Mouse (Mus musculus) layer of hippocampus, postnatal 10 days (tissue): ENCODE results near the gene Serpinb7. TPM values are rescaled to one million over a fixed set of nuclear protein-coding genes. Genes with fewer than 3 reads are reported as not detected.

ENCODE experiments used
- DNase-seq, 2 experiments: peaks; one replicate each; pipeline ENCODE4 v3.0.0; 2021; ENCODE audit warnings: low spot score in 2 of 2
- long read RNA-seq: library from polyadenylated mRNA; stranded (forward); transcript quantifications from one replicate; pipeline ENCODE4 v2.0.0, GENCODE M21; 2023
- total RNA-seq, 2 experiments: library from RNA; stranded (reverse); gene quantifications; 2 replicates each; pipeline ENCODE4 v1.2.3; 2021

The Serpinb7 gene
- total RNA-seq, result not detected
- long read RNA-seq, result 0 reads

DNA sequence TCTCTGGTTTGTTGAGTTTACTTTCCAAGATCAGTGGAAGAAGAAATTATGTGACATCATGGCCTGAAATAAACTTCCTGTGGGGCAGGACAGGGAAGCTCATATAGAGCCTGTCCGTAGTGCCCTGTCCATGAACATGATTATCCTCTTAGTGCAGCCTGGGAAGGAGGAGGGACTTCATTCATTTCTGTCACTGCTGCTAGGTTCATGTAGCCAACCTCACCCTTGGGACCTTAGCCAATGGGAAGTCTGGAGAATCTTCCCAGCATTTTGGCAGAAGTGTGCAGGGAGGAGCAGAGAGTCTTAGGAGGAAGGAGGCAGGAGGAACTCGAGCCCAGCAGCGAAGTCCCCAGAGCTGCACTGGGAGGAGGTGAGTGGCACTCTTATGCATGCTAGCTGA is at the start of gene Serpinb7:
Gene Serpinb7 (plus strand): TSS at position 301 of the 400 bp plus-strand sequence.
- no peak for DNase-seq

DNA sequence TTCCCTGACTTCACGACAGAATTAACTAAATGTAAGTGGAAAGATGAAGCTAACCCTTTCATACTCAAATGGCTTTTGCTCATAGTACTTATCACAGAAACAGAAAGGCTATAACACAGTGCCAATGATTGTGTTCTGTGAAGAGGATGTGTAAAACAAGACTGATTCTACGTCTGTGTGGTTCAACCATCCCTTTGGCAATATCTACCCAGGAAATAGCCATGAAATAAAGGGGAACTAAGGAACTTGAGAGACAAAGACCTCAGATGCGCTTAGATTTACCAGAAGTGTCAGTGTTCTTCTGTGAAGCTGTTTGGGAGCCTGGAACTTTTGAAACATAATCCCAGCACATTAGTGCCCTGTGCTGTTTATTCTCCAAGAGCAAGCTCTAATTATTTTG is 49.1 kb upstream of the Serpinb7 start:
- no peak for DNase-seq

DNA sequence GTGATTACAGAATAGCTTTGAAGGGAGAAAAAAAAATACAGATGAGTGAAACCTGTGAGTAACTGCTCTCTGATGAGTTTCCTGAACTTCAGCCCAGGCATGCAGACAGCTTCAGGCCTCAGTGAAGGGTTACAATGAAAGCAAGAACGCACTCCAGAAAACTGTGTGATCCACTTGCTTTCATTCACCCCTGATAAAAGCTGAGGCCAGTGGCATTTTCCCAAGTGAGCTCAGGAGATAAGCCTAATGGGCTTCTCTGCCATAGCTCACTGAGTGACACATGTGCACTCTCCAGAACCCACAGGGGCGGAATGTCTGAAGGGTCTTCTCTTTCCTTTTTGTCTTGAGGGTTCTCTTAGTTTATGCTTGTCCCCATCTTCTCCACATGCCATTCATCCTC is 48.3 kb upstream of the Serpinb7 start:
- DNase-seq, result no peak

DNA sequence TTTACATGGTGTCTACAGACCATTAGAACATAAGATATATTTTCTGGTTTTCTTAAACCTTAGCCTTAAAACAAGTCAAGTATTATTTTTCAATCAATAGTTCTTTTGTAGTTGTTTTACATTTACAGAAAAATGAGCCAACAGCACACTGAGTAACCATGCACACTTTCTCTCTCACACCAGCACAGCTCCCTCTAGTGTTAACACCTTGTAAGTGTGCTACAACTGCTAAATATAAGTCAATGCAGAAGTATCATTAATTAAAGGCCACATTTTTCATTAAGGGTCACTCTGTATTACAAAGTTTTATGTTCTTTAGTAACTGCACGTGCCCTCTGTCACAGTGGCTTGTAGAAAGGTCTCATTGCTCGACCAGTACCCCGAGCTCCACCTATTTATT is 46.4 kb upstream of the Serpinb7 start:
- DNase-seq, result no peak

DNA sequence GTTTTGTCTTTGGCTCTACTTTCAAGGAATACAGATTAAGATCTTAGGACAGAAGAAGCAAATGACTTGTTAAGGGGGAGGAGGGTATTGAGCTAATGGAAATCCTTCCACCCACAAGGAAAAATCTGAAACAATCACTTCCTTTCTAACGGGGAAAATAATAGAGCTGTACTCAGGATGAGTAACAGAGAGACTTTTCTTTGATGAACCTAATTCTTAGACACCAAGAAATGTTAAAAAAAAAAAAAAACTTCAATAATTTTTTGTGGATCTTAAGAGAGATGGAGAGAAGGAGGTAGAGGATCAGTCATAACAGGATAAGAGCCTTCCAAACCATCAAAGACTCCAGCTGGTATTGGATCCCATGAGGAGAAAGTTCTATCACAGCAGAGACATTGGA is 38.6 kb upstream of the Serpinb7 start, which contains the start of gene Serpinb11:
Gene Serpinb11 (plus strand): TSS at position 301 of the 400 bp plus-strand sequence.
- DNase-seq, result no peak

DNA sequence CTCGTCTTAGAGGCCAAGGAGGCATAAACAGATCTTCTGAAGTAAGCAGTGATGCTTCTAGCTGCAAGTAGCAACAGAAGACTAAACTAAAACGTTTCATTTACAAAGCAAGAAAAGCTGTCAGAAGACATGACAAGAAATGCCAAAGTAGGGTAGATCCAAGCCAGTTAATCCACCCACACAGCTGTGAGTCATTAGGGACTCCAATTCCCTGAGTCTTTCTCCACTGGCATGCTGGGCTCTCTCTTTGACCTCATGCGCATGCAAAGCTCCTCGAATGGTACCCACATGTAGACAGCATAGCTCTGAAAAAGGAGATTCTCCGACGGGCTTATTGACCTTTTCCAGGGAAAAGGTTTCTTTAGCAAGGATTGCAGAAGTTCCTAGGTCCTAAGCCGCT is 33.5 kb upstream of the Serpinb7 start:
- no peak for DNase-seq

DNA sequence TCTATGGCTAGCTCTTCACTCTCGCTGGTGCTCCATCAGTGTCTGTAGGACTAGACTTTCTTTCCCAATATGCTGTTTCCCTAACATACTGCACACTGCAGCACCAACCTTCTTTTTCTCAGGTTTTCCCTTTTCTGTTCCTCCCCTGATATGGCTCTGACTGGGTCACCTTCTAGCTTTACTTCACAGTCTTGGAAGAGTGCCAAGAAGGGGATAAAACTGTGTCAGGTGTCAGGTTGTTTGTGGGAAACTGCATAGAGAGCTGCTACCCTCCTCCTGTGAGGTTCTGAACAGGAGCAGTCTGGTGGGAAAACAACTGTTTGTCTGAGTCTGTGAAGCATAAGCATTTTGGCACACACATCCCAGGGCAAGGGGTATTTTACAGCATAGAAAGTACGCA is 30.5 kb upstream of the Serpinb7 start:
- no peak for DNase-seq

DNA sequence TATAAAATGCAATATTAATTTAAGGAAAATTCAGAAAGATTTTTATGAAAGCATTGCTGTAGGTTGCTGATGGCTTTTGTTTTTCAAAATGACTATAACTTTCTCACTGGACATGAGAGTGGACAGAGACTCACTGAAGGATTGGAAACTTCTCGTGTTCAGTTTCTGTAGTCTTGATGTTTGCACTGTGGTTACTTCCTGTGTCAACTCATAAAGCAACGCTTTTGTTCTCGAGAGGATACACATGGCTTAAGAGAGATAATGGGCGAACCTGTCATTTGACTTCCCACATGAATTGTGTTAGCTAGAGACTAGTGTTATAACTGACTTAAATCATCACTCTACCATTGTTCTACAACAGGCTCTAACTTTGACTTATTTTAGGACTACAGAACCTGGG is 22.5 kb upstream of the Serpinb7 start:
- no peak for DNase-seq

DNA sequence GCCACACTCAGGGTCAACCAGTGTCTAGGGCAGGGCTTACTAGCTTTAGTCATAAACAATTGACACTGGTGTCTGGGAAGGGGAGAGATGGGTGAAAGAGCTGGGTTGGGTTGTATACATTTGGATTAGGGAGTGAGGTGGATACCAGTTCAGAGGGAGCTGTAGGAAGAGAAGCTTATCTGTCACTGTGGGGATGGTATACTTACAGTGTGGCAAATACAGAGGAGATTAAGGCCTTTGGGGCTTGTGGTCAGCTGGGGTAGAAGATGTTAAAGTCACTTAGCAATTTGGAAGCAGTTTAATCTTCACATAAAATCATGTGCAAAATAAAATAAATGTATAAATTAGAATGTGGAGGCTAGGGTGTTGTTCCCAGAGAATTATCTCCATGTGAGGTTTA is 21.1 kb upstream of the Serpinb7 start:
- DNase-seq, result no peak

DNA sequence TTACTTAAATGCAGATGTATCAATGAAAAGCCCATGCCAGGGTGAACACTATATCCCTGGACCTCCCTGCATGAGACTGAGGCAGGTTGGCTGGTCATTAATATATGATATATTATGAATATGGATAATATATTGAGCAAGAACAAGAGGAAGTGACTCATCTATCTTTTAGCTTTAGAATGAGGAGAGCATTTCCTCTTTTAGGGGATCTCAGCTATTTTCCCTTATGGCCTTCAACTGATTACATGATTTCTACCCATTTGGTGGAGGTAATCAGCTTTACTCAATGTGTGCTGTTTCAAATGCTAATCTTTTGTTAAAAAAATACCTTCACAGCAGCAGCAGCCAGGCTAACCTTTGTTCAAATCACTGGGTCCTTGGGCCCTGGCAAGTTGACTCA is 18.0 kb upstream of the Serpinb7 start:
- DNase-seq, result no peak

DNA sequence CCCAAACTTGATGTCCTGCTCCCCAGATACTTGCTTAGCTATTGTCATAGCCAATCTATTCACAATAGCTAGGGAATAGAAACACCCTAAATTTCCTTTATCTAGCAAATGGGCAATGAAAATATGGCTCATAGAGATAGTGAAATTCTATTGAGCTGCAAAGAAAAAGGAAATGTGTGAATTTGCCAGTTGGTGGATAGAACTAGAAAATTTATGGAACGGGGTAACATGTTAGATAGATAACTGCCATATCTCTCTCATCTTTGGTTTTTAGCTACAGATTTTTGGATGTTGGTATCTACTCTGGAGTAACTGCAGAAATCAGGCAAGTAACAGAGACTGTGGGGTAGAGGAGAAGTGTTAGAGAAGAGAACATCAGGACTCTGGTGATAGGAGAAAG is 17.1 kb upstream of the Serpinb7 start:
- no peak for DNase-seq

DNA sequence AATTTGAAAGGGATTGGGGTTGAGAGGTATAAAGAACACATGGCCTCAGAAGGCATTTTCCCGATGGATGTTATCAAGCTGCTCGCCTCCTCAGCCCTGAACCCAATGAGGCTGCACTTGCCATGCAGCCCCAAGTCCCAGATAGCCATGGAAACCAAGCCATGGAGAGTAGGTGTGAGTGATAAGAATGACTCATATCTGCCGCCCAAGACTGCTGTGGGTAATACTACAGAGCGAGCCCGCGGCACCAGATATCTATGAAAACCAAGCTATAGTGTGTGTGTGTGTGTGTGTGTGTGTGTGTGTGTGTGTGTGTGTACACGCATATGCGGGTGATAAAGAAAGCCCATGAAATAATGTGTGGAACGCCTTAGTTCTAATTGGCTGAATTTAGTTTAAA is 14.9 kb upstream of the Serpinb7 start:
- DNase-seq, result no peak

DNA sequence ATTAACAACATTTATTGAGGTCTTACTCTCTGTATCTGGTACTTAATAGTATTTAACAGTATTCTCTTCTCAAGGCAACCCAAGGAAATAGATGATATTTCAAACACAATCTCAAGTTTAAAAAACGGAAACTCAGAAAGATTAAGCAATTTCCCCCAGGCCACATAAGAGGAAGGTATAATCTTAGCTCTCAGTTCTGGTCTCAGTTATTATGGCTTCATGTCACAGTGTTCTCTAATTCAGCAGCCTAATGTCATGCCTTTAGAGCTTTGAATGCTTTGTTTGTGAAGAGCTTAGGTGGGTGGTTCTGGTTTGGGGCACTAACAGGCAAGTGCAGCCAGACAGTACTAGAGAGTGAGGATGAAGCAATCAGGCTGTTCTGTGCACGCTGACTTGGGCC is 9.7 kb upstream of the Serpinb7 start:
- DNase-seq, result no peak

DNA sequence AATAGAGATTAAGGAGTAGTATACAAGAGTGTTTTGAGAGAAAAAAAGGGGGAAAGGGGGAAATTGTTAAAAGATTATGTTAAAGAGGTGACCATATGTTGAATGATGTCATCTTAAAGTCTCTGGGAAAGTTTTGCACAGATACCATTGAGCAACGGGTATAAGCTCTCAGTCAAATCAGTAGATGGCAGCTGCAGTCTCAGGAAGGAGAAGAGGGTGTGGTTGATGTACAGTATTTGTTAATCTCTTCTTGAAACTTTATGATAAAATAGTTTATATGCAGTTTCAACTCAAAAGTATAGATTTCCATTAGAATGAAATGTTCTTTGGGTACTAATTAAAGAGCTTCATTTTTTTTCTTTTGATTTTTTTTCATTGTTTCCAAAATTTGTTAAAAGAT is 2.0 kb upstream of the Serpinb7 start:
- DNase-seq, result no peak

DNA sequence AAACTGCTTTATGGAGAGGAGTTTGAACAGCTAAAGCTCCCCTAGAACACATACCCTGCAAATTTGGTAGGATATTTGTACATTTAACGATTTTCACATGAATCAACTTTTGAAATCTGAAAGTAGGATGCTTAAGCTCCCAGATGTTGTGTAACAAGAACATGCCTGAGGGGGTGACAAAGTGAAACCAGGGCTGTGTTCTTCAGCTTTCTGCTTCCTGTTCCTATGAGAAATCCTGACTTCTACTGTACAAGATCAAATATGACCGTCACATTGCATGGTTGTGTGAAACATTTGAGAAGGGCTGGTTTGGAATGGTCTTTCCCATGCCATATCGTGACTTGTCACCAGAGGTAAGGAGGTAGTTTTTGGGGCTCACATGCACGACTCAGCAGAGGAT is 2.6 kb downstream of the Serpinb7 start:
- no peak for DNase-seq

DNA sequence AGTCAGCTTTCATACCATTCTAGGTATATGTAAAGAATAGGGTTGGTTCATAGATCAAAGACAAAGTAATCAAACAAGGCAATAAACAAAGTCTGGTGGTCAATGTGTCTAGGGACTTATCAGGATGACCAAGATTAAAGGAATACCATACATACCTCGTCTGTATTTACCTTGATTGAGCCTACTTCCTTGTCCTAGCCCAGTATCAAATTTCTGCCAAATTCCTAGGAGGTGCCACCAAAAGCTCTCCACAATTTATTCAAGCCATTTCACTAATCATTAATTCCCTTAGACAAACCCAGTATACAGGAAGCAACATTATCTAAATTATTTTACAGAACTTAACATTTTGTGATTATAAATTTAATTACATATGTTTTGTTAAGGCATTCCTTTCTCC is 15.2 kb downstream of the Serpinb7 start:
- DNase-seq, result no peak

DNA sequence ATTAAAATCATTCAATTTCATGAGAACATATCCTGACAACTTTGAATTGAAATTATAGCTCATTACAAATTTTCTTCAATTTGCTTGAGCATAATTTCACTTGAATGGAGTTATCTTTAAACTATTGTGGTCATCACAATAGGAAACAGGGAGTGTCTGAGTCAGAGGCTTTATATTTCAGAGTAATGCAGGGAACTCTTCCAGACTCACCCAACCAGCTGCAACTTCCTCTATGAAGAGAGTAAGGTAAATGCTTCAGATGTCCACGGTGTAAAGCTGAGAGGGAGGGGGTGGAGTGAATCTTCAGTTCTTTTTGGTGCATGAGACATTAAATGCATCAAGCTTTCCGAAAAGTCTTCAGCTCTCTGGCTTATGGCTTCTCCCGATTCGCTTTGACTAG is 23.0 kb downstream of the Serpinb7 start:
- DNase-seq, result no peak

DNA sequence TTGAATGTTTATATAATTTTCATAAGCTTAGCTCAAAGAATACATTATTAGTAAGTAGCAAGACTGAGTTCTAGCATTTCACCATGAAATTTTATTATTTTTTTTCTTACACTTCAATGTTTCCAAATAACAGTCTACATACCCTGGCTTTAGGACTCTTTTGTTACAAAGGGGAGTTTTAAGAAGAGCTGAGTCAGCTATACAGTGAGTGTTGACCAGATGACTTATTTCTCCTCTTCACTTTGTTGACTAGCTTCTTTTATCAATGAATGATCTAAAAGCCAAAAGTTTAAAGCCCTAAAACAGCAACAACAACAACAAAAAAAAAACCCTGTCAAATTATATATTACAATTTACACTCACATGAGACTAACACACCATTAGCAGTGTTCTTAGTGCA is 31.8 kb downstream of the Serpinb7 start:
- DNase-seq, result no peak

DNA sequence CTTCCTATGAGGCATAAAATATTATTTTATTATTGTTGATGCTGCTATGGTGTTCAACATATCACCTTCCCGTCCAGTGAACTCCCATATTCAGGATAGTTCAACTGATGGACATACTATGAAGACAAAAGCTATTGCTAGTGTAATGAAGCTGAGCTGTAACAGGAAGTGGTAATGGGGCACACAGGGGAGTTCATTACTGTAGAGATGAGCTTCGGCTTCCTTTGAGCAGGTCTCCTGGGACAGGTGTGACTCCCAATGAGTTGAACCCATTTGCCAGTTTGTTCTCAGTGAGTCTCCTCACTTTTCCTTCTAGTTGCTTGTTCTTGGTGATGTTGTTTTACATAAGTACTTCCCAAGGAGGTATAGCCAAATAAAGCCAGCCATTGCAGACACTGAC is 36.1 kb downstream of the Serpinb7 start:
- no peak for DNase-seq

DNA sequence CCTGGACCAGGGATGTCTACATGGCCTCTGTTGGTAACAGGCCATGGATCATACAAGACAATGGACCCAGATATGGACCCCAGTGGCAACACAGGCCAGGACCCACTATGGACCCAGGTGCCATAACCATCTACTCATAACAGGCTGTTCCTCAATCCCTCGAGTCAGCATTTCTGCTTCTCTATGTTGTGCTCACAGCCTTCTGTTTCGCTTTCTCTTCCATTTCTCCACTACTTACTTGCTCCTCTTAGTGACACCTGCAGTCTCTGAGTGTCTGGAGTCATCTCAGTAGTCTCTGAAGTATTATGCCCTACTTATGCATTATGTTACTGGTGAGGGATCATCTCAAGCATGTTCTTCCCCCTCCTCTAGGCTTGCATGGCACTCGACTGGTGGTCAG is 40.0 kb downstream of the Serpinb7 start:
- no peak for DNase-seq

DNA sequence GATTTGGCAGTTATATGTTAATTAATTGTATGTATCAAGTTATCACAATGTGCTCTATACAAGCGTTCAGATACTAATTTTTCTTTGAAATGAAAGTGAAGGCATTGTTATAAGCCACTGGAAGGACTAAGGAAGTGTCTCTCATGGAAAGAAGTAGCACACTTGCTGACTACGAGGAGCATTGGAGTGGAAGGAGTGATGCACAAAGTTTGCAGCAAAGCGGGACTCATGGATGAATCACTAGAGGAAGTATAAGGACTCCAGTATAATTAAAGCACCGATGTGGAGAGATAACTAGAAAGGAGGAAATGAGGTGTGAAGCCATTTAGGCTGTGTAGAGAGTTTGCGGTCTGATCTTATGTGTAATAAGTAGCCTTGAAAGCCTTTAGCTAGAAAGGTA is 45.9 kb downstream of the Serpinb7 start:
- DNase-seq, result no peak

DNA sequence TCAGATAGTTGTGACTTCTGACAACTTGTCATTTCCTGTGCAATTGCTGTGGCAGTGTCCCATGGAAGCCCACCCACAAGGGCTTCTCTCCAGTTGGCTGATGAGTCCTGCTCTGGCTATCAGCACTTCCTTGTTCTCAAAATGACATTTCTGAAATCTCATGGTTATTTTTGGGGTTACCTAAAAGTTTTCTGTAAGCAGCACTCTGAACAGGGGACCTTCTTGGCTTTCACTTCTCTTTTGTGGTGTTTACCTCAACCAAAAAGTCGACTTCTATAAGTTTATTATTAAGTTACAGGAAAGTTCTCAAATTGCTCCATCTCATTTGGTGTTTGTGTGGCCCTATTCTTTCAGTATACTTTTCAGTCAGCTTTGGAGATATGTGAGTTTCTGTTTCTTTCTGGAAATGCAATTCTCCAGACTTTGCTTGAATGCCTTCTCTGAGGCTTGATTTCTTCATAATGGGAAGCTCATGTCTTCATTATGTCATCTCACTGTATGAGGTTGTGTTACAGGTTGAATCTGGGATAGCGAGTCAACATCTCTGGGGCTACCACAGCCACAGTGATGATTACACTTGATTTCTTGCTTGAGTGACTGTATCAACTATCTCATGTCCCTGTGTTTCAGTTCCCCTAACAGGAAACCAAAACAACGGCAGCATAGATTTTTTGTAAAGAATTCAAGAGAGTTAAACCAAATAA is 47.9 kb downstream of the Serpinb7 start:
- DNase-seq, result no peak

DNA sequence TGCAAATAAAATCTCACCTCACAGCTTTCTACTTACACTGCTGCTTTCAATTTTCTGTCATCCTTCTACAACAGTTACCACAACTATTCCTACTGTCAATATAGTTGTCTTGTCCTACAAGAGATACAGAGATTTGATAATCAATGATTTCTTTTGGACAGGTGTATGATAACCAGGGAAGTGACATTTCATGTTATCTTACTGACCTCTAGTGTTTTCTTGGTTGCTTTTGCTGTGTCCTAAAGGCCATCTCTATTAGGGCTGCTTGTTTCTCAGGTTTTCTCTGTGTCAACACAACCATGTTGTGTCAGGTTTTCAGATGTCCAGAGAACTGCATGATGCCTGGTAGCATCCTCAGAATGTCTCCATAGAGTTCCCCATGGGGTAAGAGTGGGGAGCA is 80.5 kb downstream of the Serpinb7 start:
- DNase-seq, result no peak

DNA sequence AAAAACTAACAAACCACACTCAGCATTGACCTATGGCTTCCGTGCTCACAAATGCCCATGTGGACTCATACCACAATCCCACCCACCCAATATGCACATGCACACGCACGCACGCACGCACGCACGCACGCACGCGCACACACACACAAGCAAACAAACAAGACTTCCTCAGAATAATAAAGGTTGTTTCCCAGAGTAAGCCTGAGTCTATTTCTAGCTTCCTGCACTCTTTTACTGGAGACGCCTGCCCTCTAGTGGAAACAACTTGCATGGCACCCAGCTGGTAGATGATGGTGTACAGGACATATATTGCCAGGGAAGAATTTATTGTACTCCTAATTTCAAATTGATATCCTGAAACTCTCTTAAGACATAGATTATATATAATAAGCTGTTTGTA is 82.0 kb downstream of the Serpinb7 start:
- DNase-seq, result peak; percentile 88 to 90
